Mouse (Mus musculus): ENCODE data around the gene Prdx6.

- TF ChIP-seq CTCF (IDR thresholded peaks at IDR 0.05; ENCODE audit: borderline replicate concordance, extremely low read depth, insufficient read depth, insufficient read length): no peak
- TF ChIP-seq POLR2A (IDR thresholded peaks at IDR 0.05; ENCODE audit: borderline replicate concordance, extremely low read depth, insufficient read depth, insufficient read length, poor library complexity, severe bottlenecking): no peak
Observed at GRCm38 (mm10) chr1:161262542-161262941, 11.5 kb upstream of the Prdx6 start.

Data from brain, embryonic 14.5 days (tissue).